Mouse (Mus musculus) right cerebral cortex, postnatal 36 days (tissue): ENCODE measurements around the gene Ap1m2.
"Not testable (repeated sequence)": the region's sequence is repeated elsewhere in the genome, so short reads cannot be mapped to it uniquely, and the experiment has no call there.

Experiments
- DNase-seq, 2 experiments: peaks; one replicate each; pipeline ENCODE4 v3.0.0; 2022; ENCODE audit warnings: low spot score in 2 of 2, mixed read lengths in 1 of 2

Gene Ap1m2

DNA sequence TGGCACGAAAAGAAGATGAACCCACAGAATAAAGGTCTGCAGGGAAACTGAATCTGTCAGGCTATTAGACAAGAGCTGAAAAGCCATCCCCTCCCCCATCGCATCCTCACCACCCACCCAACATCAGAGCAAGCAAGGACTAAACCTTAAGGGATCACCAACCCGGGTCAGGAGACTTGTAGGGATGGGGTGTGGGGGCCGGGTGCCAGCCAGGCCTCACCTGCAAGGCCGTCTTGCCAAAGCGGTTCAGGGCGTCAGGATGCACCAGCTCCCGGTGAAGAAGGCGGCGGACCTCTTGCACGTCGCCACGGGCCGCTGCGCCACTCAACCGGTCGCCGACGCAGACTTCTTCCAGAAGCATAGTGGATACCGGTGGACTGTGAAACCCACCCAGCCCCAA is 21.5 kb downstream of the Ap1m2 start:
- peak in 1 of 2 experiments; percentile 44 for DNase-seq

GRCm38 (mm10) chr9:21289337-21289671 is 22.8 kb downstream of the Ap1m2 start:
- no peak for DNase-seq

- no peak for DNase-seq
Observed at GRCm38 (mm10) chr9:21288404-21289336, 23.5 kb downstream of the Ap1m2 start.

DNA sequence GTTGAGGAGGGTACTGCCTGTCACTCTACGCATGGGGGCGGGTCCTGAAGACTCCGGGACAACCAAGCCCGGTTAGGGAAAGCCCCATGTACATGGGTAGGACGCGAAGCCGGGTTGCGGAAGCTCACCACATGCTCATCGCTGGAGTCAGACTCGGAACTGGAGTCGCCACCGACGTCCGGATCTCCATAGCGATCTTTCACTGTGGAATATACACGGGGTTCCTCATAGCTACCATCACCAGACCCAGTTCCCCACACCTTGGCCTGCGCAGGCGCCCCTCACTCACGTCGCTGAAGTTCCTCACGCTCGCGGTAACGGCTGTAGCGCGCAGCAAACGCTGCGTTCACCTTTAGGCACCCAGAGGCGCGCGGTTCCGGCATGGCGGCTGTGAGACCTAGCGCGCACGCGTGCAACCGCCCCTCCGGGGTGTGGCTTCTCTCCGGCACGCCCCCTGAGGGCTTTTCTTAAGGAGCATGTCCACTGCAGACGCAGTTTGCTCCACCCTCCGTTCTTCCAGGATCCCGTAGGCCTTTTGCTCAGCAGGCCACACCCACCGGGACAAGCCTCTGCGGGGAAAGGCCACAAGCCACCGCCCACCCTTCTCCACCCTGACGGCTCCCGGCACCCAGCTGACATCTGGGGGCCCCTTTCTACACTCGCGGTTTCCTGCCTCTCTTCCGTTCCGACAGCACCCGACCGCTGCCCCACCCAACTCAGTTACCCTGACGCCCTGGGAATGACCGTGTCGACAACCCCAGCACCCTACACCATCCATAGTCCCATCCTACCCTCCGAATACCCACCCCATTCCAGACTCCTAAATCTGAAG is 24.4 kb downstream of the Ap1m2 start, which contains the start of gene Kri1:
Gene Kri1, minus strand, starts transcription at position 399 of the 832 bp plus-strand sequence.
- DNase-seq, result peak; percentile 95 to 97

GRCm38 (mm10) chr9:21286753-21287152 is 25.4 kb downstream of the Ap1m2 start:
- no peak for DNase-seq

DNA sequence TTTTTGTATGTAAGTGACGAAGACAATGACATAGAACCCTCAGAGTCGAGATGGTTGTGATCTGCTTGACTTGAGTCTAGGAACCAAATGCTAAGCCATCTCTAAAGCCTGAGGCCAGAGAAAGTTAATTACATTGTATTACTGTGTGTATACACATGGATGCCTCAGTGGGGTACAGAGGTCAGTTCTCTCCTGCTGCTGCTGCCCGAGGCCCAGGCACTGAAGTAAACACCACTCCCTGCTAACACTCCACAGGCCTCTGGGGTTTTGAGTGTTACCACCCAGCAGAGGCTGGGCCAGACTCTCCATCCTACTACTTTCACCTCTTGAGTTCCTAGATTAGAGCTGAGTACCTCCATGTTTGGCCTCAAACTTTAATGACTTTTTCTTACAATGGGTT is 28.1 kb downstream of the Ap1m2 start:
- DNase-seq, result no peak

DNA sequence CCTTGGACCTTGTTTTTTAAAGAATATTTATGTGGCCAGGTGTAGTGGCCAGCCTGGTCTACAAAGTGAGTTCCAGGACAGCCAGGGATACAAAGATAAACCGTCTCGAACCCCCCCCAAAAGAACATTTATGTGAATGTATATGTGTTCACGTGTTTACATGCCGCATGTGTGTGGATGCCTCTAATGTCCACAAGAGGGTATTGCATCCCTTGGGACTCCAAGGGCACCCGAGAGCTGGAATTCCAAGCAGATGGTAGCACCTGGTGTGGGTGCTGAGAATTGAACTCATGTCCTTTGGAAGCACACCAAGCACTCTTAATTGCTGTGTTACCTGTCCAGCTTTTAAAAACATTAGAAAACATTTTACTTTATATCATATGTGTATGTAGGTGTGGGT is 28.5 kb downstream of the Ap1m2 start:
- DNase-seq, result no peak

GRCm38 (mm10) chr9:21277776-21278175 is 34.4 kb downstream of the Ap1m2 start:
- no peak for DNase-seq

DNA sequence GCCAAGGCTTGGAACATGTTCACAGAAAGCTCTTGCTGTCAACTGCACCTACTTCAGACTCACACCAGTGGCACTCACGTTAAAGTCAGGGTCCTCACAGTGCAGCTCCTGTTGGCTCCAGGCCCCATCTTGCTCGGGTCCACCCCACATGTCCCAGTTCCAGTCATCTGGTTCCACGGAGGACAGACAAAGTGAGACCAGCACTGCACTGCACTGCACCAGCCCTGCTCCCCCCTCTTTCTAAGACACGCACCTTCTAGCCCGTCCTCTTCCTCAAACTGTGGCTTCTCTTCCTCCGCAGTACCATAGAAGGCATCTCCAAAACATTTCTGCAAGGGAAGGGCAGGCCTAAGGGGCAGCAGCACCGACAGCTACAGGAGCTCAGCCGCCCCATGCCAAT is 35.8 kb downstream of the Ap1m2 start:
- no peak for DNase-seq

- no peak for DNase-seq
Observed at GRCm38 (mm10) chr9:21275727-21276126, 36.4 kb downstream of the Ap1m2 start.

DNA sequence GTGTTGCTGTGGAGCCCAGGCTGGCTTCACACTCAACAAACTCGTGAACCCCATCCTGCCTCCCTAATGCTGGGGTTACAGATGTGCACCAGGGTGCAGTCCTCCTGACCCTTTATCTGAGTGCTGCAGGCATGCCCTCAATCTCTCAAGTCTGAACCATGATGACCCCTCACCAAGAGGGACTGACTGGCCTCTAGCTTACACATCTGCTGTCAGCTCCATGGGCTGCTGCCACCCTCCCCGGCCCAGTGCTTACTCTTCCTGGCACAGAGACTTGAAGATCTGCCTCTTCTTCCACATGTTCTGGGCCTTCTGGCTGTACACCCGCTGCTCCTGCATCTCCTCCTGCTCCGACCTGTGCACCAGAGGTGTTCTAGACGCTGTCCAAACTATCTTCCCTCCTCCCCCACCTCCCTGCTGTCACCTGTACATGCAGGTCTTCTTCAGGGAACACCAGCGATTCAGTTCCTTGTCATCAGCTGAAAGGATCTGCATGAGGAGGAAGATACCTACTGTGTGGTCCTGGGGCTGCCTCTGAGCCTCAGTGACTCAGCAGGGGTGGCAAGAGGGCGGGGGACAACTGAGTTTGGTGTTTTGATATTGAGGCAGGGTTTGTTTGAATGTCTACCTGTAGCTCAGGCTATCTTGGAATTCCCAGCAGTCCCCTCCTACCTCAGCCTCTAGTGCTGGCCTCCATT is 37.0 kb downstream of the Ap1m2 start:
- DNase-seq, result no peak

GRCm38 (mm10) chr9:21274336-21274735 is 37.8 kb downstream of the Ap1m2 start:
- no peak for DNase-seq

GRCm38 (mm10) chr9:21273520-21274228 is 38.5 kb downstream of the Ap1m2 start:
- DNase-seq, result no peak

DNA sequence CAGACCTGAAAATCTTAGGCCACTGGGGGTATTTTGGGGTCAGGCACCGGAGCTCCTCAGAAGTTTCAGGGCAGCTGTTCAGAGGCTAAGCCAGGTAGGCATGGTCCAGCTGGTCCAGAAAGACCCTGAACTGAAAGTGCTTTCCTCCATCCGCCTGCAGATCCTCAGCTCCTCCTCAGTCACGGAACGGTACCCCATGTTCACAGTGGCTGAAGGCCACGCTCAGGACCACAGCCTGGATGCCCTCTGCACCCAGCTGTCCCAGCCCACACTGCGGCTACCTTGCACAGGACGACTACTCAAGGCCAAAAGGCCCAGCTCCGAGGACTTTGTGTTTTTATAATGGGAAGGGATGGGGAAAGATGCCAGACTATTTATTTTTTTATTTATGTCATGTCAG is 39.0 kb downstream of the Ap1m2 start:
- DNase-seq, result no peak

- DNase-seq, result no peak
Observed at GRCm38 (mm10) chr9:21272391-21272790, 39.7 kb downstream of the Ap1m2 start.

DNA sequence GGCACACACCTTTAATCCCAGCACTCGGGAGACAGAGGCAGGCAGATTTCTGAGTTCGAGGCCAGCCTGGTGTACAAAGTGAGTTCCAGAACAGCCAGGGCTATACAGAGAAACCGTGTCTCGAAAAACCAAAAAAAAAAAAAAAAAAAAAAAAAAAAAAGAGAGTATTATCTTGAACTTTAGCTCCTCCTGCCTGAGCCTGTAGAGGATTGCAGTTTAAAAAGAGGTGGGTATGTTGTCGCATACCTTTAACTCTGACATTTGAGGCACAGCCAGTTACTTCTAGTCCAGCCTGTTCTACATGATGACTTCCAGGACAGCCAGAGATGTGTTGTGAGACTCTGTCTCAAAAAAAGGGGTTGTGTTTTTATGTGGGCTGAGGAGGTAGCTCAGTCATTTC is 42.5 kb downstream of the Ap1m2 start:
- DNase-seq, result not testable (repeated sequence)

GRCm38 (mm10) chr9:21268305-21268704 is 43.8 kb downstream of the Ap1m2 start:
- DNase-seq, result no peak

DNA sequence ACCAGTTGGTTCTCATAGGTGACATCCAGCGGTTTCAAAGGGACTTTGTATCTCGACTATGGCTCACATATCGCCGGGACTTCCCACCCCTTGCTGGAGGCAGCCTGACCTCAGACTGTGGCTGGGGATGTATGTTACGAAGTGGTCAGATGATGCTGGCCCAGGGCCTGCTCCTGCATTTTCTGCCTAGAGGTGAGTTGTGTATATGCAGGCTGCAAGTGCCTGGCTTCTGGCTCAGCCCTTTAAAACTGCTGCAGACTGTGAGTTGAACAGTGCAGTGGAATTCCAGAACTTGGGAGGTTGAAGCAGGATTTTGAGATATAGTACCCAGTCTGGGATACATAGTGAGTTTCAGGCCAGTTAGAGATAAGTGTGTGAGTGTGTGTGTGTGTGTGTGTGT is 45.2 kb downstream of the Ap1m2 start:
- no peak for DNase-seq

DNA sequence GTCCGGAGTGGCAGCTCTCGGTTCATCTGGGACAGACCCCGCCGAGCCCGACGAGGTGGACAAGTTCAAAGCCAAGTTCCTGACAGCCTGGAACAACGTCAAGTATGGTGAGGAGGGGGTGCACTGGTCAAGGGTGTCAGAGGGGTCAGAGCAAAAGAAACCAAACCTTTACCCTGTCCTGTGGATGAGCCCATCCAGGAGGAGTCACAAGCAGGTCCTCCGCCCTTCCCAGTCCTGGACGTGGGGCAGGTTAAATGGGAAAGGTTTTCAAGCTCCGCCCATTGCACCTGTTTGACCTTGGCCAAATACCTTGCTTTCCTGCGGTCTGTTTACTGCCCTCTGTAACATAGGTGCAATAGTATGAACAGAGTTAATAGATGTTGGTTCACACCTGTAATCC is 46.5 kb downstream of the Ap1m2 start:
- DNase-seq, result no peak

GRCm38 (mm10) chr9:21265000-21265561 is 47.1 kb downstream of the Ap1m2 start, which contains the start of gene Atg4d:
Gene Atg4d, plus strand, starts transcription at chr9:21265293.
- DNase-seq, result peak; percentile 95 to 97
